In the genomic region with DNA sequence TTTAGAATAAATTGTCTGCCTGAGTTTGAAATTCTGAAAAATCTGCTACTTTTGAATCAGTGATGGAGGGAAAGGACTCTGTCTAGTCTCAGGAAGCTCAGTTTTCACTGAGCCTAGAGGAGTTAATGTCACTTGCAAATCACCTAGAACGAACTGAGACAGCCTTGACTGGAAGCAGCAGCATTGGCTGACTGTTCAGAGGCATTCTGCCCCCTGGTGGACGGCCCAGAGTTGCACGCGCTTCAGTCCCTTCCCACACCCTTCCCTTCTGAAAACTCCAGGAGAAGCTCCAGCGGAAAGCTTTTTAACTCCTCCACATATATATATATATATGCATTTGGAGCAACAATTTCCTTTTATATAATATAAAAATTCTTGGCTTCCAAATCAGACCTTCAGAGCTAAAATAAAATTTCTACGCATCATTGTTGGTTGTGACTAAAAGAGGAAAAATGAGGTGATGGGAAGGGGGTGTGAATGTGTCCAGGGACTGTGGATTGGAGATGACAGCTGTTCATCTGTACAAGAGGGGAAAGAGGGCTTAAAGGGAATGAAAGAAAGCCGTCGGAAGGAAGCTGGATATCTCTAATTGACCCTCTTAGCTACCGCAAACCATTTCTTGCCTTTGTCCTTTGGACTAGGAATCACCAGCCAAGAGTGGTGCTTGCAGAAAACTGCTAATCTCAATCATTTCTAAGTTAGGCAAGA, we compare ENCODE assay signal across 8 mouse cellular contexts. TPM values are rescaled to one million over a fixed set of nuclear protein-coding genes. Genes with fewer than 3 reads are reported as not detected.
DNase-seq lines count a peak whose midpoint lies in the region; ATAC-seq and TF ChIP-seq lines count a peak whose summit lies in the region.

No protein-coding gene starts in this region.

- no peaks in the 10 kb centered on the region for H3K36me3 ChIP-seq in hindbrain, embryonic 14.5 days (replicated peaks; ENCODE audit: control insufficient read depth, insufficient read depth)

- ATAC-seq in cerebellum, adult (ENCODE audit: insufficient number of reproducible peaks, low FRiP score, low TSS enrichment), result peak; percentile 61; the same call in 1 of the 2 replicates
- peak; percentile 90 for ATAC-seq in hindbrain, embryonic 14.5 days (ENCODE audit: low FRiP score)

- no peak overlapping the region for H3K4me2 ChIP-seq in hindbrain, embryonic 14.5 days (replicated peaks)

- peaks cover 14% of the 10 kb centered on the region for H3K27me3 ChIP-seq in hindbrain, embryonic 14.5 days (ENCODE audit: control insufficient read depth, insufficient read depth, low read length)

- DNase-seq in cerebellum, adult 11-12 months, result no peak
- DNase-seq in adrenal gland, postnatal 14 days, result peak; percentile 89
- peak; percentile 90 for DNase-seq in hindbrain, embryonic 14.5 days (ENCODE audit: low spot score)
- DNase-seq in layer of hippocampus, postnatal 14 days (ENCODE audit: low spot score in 2 of 2), result peak; percentile 78 to 79
- peak; percentile 38 for DNase-seq in lung, postnatal 25 days (ENCODE audit: low spot score)
- DNase-seq in right cerebral cortex, adult 2 months (ENCODE audit: low spot score in 2 of 2), result peak; percentile 87 to 92

- 0 out of 2 replicates have a peak, but pooled peaks have one; percentile 9 for TF ChIP-seq POLR2A in embryonic fibroblast, embryonic 13.5 days (IDR thresholded peaks at IDR 0.05; ENCODE audit: low read depth, low read length)

- 33% methylated on average over 9 of the region's 9 CpGs for WGBS in hindbrain, embryonic 14.5 days

- H3K9me3 ChIP-seq in hindbrain, embryonic 14.5 days (ENCODE audit: control insufficient read depth, low read length), result no peaks in the 10 kb centered on the region

- H3K4me1 ChIP-seq in embryonic fibroblast, embryonic 13.5 days (ENCODE audit: control insufficient read depth, insufficient read depth, low read length), result peaks cover 10% of the 10 kb centered on the region
- peaks cover 3% of the 10 kb centered on the region; the same call in 1 of the 2 replicates for H3K4me1 ChIP-seq in hindbrain, embryonic 14.5 days (replicated peaks; ENCODE audit: control insufficient read depth, insufficient read depth, low read length)

- H3K9ac ChIP-seq in hindbrain, embryonic 14.5 days, result no peak overlapping the region

- peak; percentile 97 for TF ChIP-seq CTCF in embryonic fibroblast, embryonic 13.5 days (IDR thresholded peaks at IDR 0.05; ENCODE audit: borderline replicate concordance, insufficient read depth, low read length)

- no peak overlapping the region for H3K4me3 ChIP-seq in embryonic fibroblast, embryonic 13.5 days (ENCODE audit: insufficient read depth, low read length)
- no peak overlapping the region for H3K4me3 ChIP-seq in hindbrain, embryonic 14.5 days (replicated peaks; ENCODE audit: low read length)

- H3K27ac ChIP-seq in embryonic fibroblast, embryonic 13.5 days (ENCODE audit: insufficient read depth, low read length), result peak overlapping the region; percentile 49
- no peak overlapping the region for H3K27ac ChIP-seq in hindbrain, embryonic 14.5 days

RNA-seq across cellular contexts. Expression of a gene that starts 6.6 kb away (rescaled TPM):
- 9.1 and 10.4 TPM in 2 replicates for total RNA-seq in adrenal gland, postnatal 14 days (2021)
- 32.5 and 78.1 TPM in 2 replicates for polyA plus RNA-seq in embryonic fibroblast, embryonic 13.5 days (2011; ENCODE audit: insufficient read length, low read depth, missing spikeins)
- 3.2 and 3.3 TPM in 2 replicates for polyA plus RNA-seq in hindbrain, embryonic 14.5 days (2014; fragmentation: Nextera tagmentation; extraction: Ambion mirVana)
- 10 to 100 TPM; 10.1 to 10.2 TPM for total RNA-seq in layer of hippocampus, postnatal 14 days (2021)
